Mouse (Mus musculus): ENCODE results near the gene Diras1. TPM values are rescaled to one million over a fixed set of nuclear protein-coding genes. Genes with fewer than 3 reads are reported as not detected.
"Not testable (repeated sequence)": the region's sequence is repeated elsewhere in the genome, so short reads cannot be mapped to it uniquely, and the experiment has no call there.

The Diras1 gene
- polyA plus RNA-seq (2015; fragmentation: Nextera tagmentation; extraction: Ambion mirVana) = 0.19 and 0.23 TPM in 2 replicates

- WGBS = 43% methylated on average over 12 of the region's 12 CpGs
- H3K9me3 ChIP-seq (replicated peaks) = no peaks in the 10 kb centered on the region
- peaks cover 52% of the 10 kb centered on the region for H3K27me3 ChIP-seq
- peaks cover 4% of the 10 kb centered on the region; the same call in 1 of the 2 replicates for H3K36me3 ChIP-seq
- H3K4me1 ChIP-seq = peaks cover 10% of the 10 kb centered on the region
- H3K9ac ChIP-seq = no peak within 1 kb of the TSS
- H3K4me3 ChIP-seq (replicated peaks) = peak within 1 kb of the TSS; percentile 36
- no peak within 1 kb of the TSS for H3K27ac ChIP-seq
- ATAC-seq (replicated peaks; ENCODE audit: low FRiP score) = no peak
- H3K4me2 ChIP-seq = peak within 1 kb of the TSS; percentile 64
These were observed at the start of gene Diras1 for GRCm38 (mm10) chr10:81025639-81026275. Gene Diras1 (minus strand): TSS chr10:81025662.

DNA sequence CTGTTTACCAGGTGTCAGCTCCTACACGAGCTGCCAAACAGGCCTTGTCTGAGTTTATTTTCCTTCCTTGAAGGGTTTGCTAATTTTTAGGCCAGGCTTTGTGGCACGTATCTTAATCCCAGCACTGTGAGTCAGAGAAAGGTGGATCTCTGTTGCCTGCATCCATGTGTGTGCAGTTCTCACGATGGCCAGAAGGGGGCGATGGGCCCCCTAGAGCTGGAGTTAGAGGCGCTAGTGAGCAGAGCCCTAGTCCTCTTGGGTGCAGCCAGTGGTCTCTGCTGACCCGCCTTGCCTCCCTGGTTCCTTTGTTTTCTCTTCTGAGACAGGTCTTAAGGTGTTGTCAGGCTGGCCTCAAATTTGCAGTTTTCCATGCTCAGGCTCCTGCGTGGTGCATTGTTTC, 48.0 kb upstream of the Diras1 start:
- H3K4me3 ChIP-seq (replicated peaks) = no peak overlapping the region
- ATAC-seq (replicated peaks; ENCODE audit: low FRiP score) = no peak
- peaks cover 58% of the 10 kb centered on the region for H3K36me3 ChIP-seq
- no peak overlapping the region for H3K9ac ChIP-seq
- no peak overlapping the region for H3K4me2 ChIP-seq
- no peaks in the 10 kb centered on the region for H3K9me3 ChIP-seq (replicated peaks)
- WGBS = 64% methylated on average over 7 of the region's 7 CpGs
- no peaks in the 10 kb centered on the region for H3K27me3 ChIP-seq
- no peak overlapping the region for H3K27ac ChIP-seq
- H3K4me1 ChIP-seq = peaks cover 18% of the 10 kb centered on the region

DNA sequence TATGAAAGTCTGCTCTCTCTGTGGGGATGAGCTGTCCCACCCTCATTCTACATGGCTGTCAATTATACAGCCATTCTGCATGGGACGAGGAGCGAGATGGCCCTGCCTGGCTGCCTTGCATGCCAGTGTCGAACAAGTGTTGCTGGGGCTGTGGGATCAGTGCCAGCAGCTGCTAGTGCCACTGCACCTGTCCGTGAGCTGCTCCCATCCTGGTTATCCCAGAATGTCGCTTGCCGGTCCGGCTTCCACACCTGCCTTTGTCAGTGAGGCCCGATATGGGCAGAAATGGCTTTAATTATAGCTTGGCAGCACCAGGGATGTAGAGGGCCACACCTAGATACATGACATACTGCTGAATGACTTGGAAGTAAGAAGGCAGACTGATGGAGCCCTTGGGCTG, 46.8 kb upstream of the Diras1 start:
- Histone ChIP-seq H3K4me2 (no peak overlapping the region), H3K4me1 (peaks cover 18% of the 10 kb centered on the region), H3K9ac (no peak overlapping the region), H3K9me3 (replicated peaks) (no peaks in the 10 kb centered on the region), H3K36me3 (peaks cover 46% of the 10 kb centered on the region), H3K27ac (no peak overlapping the region), H3K4me3 (replicated peaks) (no peak overlapping the region), H3K27me3 (no peaks in the 10 kb centered on the region)
- WGBS = 95% methylated on average over 8 of the region's 8 CpGs
- ATAC-seq (replicated peaks; ENCODE audit: low FRiP score) = no peak

GRCm38 (mm10) chr10:81069836-81070235, 44.4 kb upstream of the Diras1 start, which contains the start of gene Thop1:
Gene Thop1 (plus strand): TSS chr10:81070035.
- Histone ChIP-seq H3K27ac (peak within 1 kb of the TSS; percentile 61; the same call in 1 of the 2 replicates), H3K36me3 (peaks cover 27% of the 10 kb centered on the region), H3K9me3 (replicated peaks) (no peaks in the 10 kb centered on the region), H3K4me1 (peaks cover 18% of the 10 kb centered on the region), H3K9ac (peak within 1 kb of the TSS; percentile 83), H3K27me3 (no peaks in the 10 kb centered on the region), H3K4me2 (peak within 1 kb of the TSS; percentile 82), H3K4me3 (replicated peaks) (peak within 1 kb of the TSS; percentile 74)
- peak; percentile 93 for ATAC-seq (replicated peaks; ENCODE audit: low FRiP score)
- under 1% methylated on average over 35 of the region's 35 CpGs for WGBS

DNA sequence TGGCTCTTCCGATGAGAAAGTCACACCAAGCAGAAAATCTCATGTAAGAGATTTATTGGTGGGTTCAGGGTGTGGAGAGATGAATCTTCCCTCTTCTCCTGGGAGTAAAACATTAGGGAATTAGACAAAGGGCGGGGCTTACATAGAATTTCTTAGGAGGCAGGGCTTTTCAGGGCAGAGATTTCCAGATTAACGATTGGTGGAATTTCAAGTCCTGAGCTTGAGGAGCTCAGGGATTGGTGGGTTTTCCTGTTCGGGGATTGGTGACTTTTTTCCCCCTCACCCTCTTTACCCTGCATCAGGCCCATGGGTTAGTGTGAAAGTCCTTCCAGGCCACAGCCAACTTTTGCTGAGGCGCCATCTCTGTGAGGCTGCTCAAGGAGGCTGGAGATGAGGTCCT, 43.2 kb upstream of the Diras1 start:
- Histone ChIP-seq H3K4me3 (replicated peaks) (no peak overlapping the region), H3K9me3 (replicated peaks) (no peaks in the 10 kb centered on the region), H3K27me3 (no peaks in the 10 kb centered on the region), H3K4me2 (no peak overlapping the region), H3K36me3 (peaks cover 16% of the 10 kb centered on the region), H3K4me1 (peaks cover 18% of the 10 kb centered on the region), H3K9ac (no peak overlapping the region), H3K27ac (no peak overlapping the region)
- ATAC-seq (replicated peaks; ENCODE audit: low FRiP score) = no peak
- WGBS = 77% methylated on average over 5 of the region's 5 CpGs

- H3K4me1 ChIP-seq; H3K36me3 ChIP-seq; H3K27ac ChIP-seq; H3K4me2 ChIP-seq; H3K9ac ChIP-seq; H3K27me3 ChIP-seq; ATAC-seq (replicated peaks; ENCODE audit: low FRiP score); H3K9me3 ChIP-seq (replicated peaks); H3K4me3 ChIP-seq (replicated peaks): not testable (repeated sequence)
- 87% methylated on average over 8 of the region's 8 CpGs for WGBS
These were observed 39.1 kb upstream of the Diras1 start for GRCm38 (mm10) chr10:81064519-81064918.

DNA sequence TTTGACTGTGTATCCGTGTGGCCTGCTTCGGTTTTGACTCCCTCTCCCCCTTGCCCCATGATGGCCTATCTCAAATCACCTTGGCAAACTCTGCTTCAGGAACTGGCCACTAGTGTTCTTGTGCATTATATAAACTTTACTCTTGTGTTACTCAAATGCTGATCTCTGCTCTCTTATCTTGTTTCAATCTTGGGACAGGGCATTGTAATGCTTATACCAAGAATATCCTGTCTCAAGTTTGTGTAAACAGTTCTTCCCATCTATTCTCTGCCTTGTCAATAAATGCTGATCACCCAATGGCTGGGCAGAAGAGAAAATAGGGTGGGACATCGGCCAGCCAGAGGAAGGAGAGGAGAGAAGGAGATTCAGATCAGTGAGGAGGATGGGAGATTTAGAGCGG, 37.2 kb upstream of the Diras1 start:
- ATAC-seq (replicated peaks; ENCODE audit: low FRiP score) = no peak
- 0 out of 2 replicates have a peak, but pooled peaks cover 3% of the 10 kb centered on the region for H3K36me3 ChIP-seq
- H3K27me3 ChIP-seq = no peaks in the 10 kb centered on the region
- peaks cover 20% of the 10 kb centered on the region for H3K4me1 ChIP-seq
- H3K4me3 ChIP-seq (replicated peaks) = no peak overlapping the region
- H3K9ac ChIP-seq = no peak overlapping the region
- H3K27ac ChIP-seq = no peak overlapping the region
- 61% methylated on average over 4 of the region's 4 CpGs for WGBS
- no peak overlapping the region for H3K4me2 ChIP-seq
- H3K9me3 ChIP-seq (replicated peaks) = no peaks in the 10 kb centered on the region

DNA sequence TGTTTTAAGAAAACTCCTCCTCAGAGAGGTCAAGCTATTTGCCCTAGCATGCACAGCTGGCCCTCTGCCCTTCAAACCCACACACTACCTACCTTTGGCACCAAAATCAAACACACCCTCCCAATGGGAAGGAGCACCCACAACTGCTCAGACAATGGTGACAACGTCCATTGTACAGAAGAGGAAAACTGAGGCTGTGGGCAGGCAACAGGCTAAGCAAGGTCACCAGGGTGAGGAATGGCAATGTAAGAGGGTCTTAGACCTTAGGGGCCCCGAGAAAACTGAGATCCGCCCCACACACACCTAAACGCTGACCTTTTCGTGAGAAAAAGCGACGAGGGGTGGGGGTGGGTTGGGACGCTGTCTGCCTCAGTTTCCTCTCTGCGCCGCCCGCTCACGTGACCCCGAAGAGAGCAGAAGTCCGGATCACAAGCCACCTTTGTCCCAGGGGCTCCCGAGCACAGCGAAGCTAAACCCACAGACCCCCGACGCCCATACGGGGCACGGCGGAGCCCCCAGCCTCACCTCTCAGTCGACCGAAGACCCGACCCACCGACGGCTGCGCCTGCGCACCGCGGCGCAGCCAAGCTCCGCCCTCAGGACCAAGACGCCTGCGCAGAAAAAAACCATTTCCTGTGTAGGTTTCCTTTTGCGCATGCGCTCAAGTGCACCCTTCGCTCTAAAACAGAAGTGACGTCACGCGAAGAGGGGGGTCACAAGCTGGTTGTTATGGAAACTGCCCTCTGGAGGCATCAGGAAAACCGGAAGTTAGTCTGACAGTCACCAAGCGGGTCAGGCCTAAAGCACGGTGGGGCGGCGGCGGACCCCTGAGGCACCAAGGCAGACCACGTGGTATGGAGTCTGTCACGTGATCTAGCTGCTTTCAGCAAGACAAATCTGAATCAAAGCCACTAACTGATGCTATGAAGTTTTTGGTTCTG, 34.4 kb upstream of the Diras1 start, which contains the start of gene Sgta:
Gene Sgta, minus strand, starts transcription at position 579 of the 941 bp plus-strand sequence.
- under 1% methylated on average over 48 of the region's 48 CpGs for WGBS
- peak within 1 kb of the TSS; percentile 74 for H3K9ac ChIP-seq
- peak; percentile 95 for ATAC-seq (replicated peaks; ENCODE audit: low FRiP score)
- H3K27ac ChIP-seq = peak within 1 kb of the TSS; percentile 34; the same call in 1 of the 2 replicates
- peak within 1 kb of the TSS; percentile 86 for H3K4me2 ChIP-seq
- no peaks in the 10 kb centered on the region for H3K27me3 ChIP-seq
- peak within 1 kb of the TSS; percentile 69 for H3K4me3 ChIP-seq (replicated peaks)
- no peaks in the 10 kb centered on the region for H3K9me3 ChIP-seq (replicated peaks)
- peaks cover 13% of the 10 kb centered on the region; the same call in 1 of the 2 replicates for H3K36me3 ChIP-seq
- peaks cover 32% of the 10 kb centered on the region for H3K4me1 ChIP-seq

- peak overlapping the region; percentile 74; the same call in 1 of the 2 replicates for H3K9ac ChIP-seq
- peak overlapping the region; percentile 69 for H3K4me3 ChIP-seq (replicated peaks)
- H3K4me1 ChIP-seq = peaks cover 32% of the 10 kb centered on the region
- H3K4me2 ChIP-seq = peak overlapping the region; percentile 86
- WGBS = 86% methylated on average over 6 of the region's 6 CpGs
- peaks cover 19% of the 10 kb centered on the region; the same call in 1 of the 2 replicates for H3K36me3 ChIP-seq
- no peaks in the 10 kb centered on the region for H3K27me3 ChIP-seq
- H3K9me3 ChIP-seq (replicated peaks) = no peaks in the 10 kb centered on the region
- no peak for ATAC-seq (replicated peaks; ENCODE audit: low FRiP score)
- H3K27ac ChIP-seq = no peak overlapping the region
These were observed 33.4 kb upstream of the Diras1 start for GRCm38 (mm10) chr10:81058896-81059295.

DNA sequence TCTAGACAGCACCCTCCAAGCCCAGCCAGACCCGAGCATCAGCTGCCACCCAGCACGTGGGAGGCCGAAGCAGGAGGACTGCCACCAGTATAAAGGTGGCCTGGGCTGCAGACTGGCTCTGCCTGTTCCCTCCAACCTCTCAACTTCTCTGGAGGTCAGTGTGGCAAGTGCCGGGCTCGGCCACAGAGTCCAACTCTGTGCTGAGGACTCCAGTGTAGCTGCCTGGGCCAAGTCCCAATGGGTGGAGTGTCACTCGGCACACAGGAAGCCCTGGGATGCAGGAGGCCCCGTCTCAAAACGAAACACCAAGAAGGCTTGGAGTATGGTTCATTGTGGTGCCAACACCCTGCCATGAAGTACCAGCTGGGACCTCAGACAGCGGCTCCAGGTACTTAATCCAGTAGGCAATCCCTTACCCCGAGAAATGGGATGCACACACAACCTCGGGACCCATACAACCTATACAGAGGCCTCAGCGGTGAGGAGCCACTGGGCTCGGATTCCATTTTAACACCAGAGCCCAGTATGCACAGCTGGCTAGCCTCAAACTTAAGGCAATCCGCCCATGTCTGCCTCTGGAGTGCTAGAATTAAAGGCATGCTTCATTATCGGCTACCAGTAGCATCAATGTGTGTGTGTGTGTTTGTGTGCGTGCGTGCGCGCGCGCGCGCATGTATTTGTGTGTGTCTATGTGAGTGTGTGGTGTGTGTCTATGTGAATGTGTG, 32.1 kb upstream of the Diras1 start:
- Histone ChIP-seq H3K9ac (0 out of 2 replicates have a peak overlapping the region, but pooled peaks have one; percentile 1), H3K4me1 (peaks cover 32% of the 10 kb centered on the region), H3K4me3 (replicated peaks) (no peak overlapping the region), H3K27ac (no peak overlapping the region), H3K4me2 (no peak overlapping the region), H3K27me3 (no peaks in the 10 kb centered on the region), H3K36me3 (peaks cover 22% of the 10 kb centered on the region), H3K9me3 (replicated peaks) (no peaks in the 10 kb centered on the region)
- ATAC-seq (replicated peaks; ENCODE audit: low FRiP score) = no peak
- 91% methylated on average over 23 of the region's 23 CpGs for WGBS

DNA sequence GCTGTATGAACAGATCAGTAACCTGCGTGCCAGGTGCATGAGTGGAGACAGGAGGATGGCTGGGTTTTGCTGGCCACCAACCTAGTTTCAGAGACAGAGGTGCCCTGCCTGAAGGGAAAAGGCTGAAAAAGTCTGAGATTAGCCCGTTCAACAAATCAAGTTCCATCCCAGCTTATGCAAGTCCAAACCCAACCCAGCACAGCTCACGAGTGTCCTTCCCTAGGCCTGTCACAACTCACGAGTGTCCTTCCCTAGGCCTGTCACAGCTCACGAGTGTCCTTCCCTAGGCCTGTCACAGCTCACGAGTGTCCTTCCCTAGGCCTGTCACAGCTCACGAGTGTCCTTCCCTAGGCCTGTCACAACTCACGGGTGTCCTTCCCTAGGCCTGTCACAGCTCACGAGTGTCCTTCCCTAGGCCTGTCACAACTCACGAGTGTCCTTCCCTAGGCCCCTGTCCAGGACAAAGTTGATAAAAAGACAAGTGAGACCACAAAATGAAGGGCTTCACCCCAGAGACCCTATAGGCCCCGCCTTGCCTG, 30.4 kb upstream of the Diras1 start:
- H3K27ac ChIP-seq; H3K4me2 ChIP-seq; H3K27me3 ChIP-seq; H3K4me3 ChIP-seq (replicated peaks); H3K9ac ChIP-seq; H3K9me3 ChIP-seq (replicated peaks); ATAC-seq (replicated peaks; ENCODE audit: low FRiP score): not testable (repeated sequence)
- Histone ChIP-seq H3K4me1 (peaks cover 32% of the 10 kb centered on the region), H3K36me3 (peaks cover 39% of the 10 kb centered on the region)
- 84% methylated on average over 11 of the region's 11 CpGs for WGBS
